Mouse (Mus musculus) thymus, adult 2 months (tissue): Measurements from ENCODE around the gene Klf4. TPM values are rescaled to one million over a fixed set of nuclear protein-coding genes. Genes with fewer than 3 reads are reported as not detected.

Experiments used
- DNase-seq: peaks from one replicate; pipeline ENCODE4 v3.0.0; 2021
- H3K27ac ChIP-seq: fragments of 200-500 bp; 2 replicates; pipeline ENCODE4 v1.5.1; 2012; ENCODE audit warnings: low read length, control low read depth; ENCODE audit not compliant: control insufficient read depth, insufficient read depth
- H3K27me3 ChIP-seq: fragments of 200-500 bp; 2 replicates; pipeline ENCODE4 v1.6.1; 2012; ENCODE audit warnings: mild to moderate bottlenecking, low read length, moderate library complexity, mixed read lengths; ENCODE audit not compliant: control insufficient read depth, insufficient read depth
- H3K36me3 ChIP-seq: fragments of 200-500 bp; 2 replicates; pipeline ENCODE4 v1.6.1; 2012; ENCODE audit warnings: mild to moderate bottlenecking, low read length, moderate library complexity; ENCODE audit not compliant: control insufficient read depth, insufficient read depth
- H3K4me1 ChIP-seq: fragments of 200-500 bp; replicated peaks from 2 replicates; pipeline ENCODE4 v1.6.1; 2012; ENCODE audit warnings: low read length; ENCODE audit not compliant: control insufficient read depth, insufficient read depth
- H3K4me3 ChIP-seq: fragments of 200-500 bp; 2 replicates; pipeline ENCODE4 v1.5.1; 2012; ENCODE audit warnings: mild to moderate bottlenecking, low read length, control low read depth, moderate library complexity; ENCODE audit not compliant: control insufficient read depth, insufficient read depth
- CTCF ChIP-seq: fragments of 200-500 bp; IDR thresholded peaks from 2 replicates; pipeline ENCODE4 v1.5.1; 2012; ENCODE audit warnings: mild to moderate bottlenecking, control low read depth, low read length, moderate library complexity, borderline replicate concordance; ENCODE audit not compliant: control insufficient read depth, poor library complexity, insufficient read depth; ENCODE audit errors: extremely low read depth
- POLR2A ChIP-seq: fragments of 200-500 bp; IDR thresholded peaks from 2 replicates; pipeline ENCODE4 v1.6.1; 2012; ENCODE audit warnings: mild to moderate bottlenecking, low read length, control low read depth, moderate library complexity; ENCODE audit not compliant: control insufficient read depth, poor library complexity, insufficient read depth; ENCODE audit errors: extremely low read depth
- WGBS: fragments of 180-500 bp; shearing (Covaris S2); methylation state at CpG from one replicate; pipeline ENCODE4 v1.1.7; 2018; 5-methylcytosine and 5-hydroxymethylcytosine counted together
- polyA plus RNA-seq: library from polyadenylated mRNA; depleted of rRNA; stranded (reverse); fragments of >200 nt; gene quantifications from 2 replicates; pipeline ENCODE4 v1.2.3, GENCODE M21; 2012; rRNA removed

Klf4 gene
- polyA plus RNA-seq, 1 experiment, result 10.1 TPM

DNA sequence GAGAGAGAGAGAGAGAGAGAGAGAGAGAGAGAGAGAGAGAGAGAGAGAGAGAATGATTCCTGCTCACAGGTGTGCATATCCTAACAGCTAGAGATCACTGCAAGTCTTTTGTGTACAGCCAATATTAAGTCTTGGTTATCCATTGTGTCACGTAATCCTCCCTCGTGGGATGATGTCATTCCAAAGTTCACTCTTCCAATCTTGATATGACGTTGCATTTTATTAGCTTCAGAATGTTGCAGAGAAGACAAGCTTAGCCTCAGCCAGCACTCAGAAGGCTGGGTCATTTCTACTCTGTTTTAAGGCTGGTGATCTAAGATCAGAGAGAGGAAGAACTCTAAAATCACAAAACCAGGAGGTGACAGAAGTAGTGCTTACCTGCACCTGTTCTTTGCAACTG, 39.0 kb downstream of the Klf4 start:
- no peaks in the 10 kb centered on the region for H3K27me3 ChIP-seq

DNA sequence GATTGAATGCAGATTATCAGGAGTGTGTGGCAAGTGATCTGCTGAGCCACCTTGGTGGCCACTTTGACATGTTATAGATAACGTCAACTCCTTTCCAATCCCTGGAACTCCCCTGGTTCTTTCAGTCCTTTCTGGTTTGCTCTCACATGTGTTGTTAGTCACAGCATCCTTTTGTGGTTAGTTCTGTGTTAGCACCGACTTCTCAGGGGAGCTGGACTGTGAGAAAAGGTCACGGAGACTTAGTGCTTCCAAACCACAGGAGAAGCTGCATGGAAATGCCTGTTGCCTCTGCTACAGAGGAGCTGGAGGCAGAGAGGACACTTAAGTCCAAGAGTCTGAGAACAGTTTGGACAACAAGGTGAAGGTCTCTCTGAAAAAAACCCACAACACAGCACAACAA, 42.9 kb downstream of the Klf4 start:
- H3K4me3 ChIP-seq, result no peak overlapping the region
- H3K4me1 ChIP-seq, result peaks cover 4% of the 10 kb centered on the region; the same call in 1 of the 2 replicates
- no peaks in the 10 kb centered on the region for H3K36me3 ChIP-seq
- H3K27ac ChIP-seq, result no peak overlapping the region
- TF ChIP-seq CTCF, result no peak
- TF ChIP-seq POLR2A, result no peak
- no peak for DNase-seq
- WGBS, result 11% methylated on average over 3 of the region's 3 CpGs
- no peaks in the 10 kb centered on the region for H3K27me3 ChIP-seq

More for the DNA sequence above, 39.0 kb downstream of the Klf4 start:
- no peak for TF ChIP-seq POLR2A
- no peak for TF ChIP-seq CTCF
- no peaks in the 10 kb centered on the region for H3K36me3 ChIP-seq
- 84% methylated on average over 3 of the region's 3 CpGs for WGBS
- DNase-seq, result no peak
- H3K27ac ChIP-seq, result no peak overlapping the region
- H3K4me1 ChIP-seq, result peaks cover 4% of the 10 kb centered on the region; the same call in 1 of the 2 replicates
- no peak overlapping the region for H3K4me3 ChIP-seq

DNA sequence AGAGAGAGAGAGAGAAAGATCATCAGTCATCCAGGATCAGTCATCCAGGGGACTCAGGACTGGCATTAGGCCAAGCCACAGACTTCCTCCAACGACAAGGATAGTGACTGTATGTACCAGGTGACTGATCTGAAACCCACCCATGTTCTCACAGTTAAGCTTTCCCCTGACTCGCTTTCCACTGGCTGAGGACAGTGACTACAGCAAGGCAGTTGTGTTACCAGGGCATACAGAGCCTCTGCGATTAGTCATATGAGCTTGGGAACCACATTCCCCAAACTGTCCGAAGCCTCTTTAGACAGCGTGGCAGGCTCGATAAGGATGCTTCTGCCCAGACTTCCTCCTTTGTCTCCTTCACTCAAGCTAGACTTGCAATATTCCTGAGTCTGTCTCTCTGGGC, 43.7 kb downstream of the Klf4 start:
- Histone ChIP-seq H3K4me1 (peaks cover 4% of the 10 kb centered on the region; the same call in 1 of the 2 replicates), H3K4me3 (no peak overlapping the region), H3K27me3 (no peaks in the 10 kb centered on the region), H3K27ac (no peak overlapping the region), H3K36me3 (no peaks in the 10 kb centered on the region)
- WGBS, result 6% methylated on average over 6 of the region's 6 CpGs
- no peak for DNase-seq
- TF ChIP-seq CTCF (no peak), POLR2A (no peak)

DNA sequence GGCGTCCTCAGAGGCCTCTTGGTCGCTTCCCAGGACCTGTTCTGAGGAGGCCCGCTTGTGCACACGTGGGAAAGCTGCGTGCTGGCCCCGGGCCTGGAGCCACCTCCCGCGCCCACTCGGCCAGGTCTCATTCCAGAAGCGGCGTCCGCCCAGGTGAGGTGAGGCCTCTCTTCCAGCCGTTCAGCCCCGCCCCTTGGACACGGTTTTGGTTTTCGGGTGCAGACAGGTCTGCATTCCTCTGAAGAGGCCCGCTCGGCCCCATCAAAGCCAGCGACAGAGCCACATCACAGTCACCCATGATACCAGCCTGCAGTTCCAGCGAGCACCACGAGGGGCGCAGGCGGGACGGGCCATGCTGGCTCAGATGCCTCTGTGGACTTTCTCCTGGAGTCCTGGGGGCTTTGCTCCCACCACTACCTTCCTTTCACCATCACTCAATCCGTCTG, 51.9 kb downstream of the Klf4 start:
- Histone ChIP-seq H3K4me3 (no peak overlapping the region), H3K27me3 (no peaks in the 10 kb centered on the region), H3K36me3 (no peaks in the 10 kb centered on the region), H3K4me1 (no peaks in the 10 kb centered on the region), H3K27ac (no peak overlapping the region)
- TF ChIP-seq POLR2A, result no peak
- peak; percentile 90 for TF ChIP-seq CTCF
- 56% methylated on average over 25 of the region's 25 CpGs for WGBS
- peak; percentile 77 for DNase-seq

DNA sequence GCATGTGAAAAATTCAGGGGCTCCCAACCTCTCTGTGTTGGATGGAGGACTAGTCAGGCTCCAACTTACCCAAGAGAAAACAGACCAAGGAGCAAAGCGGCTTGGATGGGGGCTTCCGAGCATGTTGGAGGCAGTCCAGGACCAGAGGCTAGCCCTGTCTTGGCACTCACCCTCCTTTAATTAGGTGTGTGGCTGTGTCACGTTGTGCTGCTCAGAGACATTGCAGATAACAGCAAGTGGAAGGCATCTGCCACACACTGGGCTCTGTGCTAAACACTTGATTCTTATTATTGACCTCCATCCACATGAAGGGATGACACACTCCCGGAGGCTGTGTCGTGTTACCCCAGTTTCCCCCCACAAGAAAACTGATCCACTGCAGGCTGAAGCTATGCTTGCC, 53.9 kb downstream of the Klf4 start:
- no peak for TF ChIP-seq POLR2A
- no peak for TF ChIP-seq CTCF

DNA sequence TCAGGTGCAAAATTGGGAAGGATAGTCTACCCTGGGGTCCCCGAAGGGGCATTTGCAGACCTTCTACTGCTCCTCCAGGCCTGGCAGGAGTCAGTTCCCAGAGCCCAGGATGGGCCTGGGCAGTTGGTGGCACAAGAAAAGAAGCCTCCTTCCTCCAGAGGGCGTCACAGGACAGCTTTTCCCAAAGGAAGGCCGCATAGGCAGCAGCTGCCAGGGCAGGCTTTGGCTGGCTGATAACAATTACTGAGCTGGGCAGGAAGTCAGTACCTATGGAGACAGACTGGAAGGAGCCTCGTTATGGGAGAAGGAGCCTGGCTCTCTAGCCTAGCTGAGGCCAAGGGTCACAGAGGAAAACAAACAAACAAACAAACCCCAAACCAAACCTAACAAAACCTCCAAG, 54.3 kb downstream of the Klf4 start:
- DNase-seq, result peak; percentile 6
- no peaks in the 10 kb centered on the region for H3K36me3 ChIP-seq
- H3K27ac ChIP-seq, result no peak overlapping the region
- 69% methylated on average over 4 of the region's 4 CpGs for WGBS
- H3K4me1 ChIP-seq, result no peaks in the 10 kb centered on the region
- TF ChIP-seq CTCF (no peak), POLR2A (no peak)
- no peak overlapping the region for H3K4me3 ChIP-seq
- H3K27me3 ChIP-seq, result no peaks in the 10 kb centered on the region

More for the DNA sequence above, 53.9 kb downstream of the Klf4 start:
- Histone ChIP-seq H3K4me1 (no peaks in the 10 kb centered on the region), H3K36me3 (no peaks in the 10 kb centered on the region), H3K27me3 (no peaks in the 10 kb centered on the region), H3K4me3 (no peak overlapping the region), H3K27ac (no peak overlapping the region)
- DNase-seq, result no peak
- 92% methylated on average over 5 of the region's 5 CpGs for WGBS

DNA sequence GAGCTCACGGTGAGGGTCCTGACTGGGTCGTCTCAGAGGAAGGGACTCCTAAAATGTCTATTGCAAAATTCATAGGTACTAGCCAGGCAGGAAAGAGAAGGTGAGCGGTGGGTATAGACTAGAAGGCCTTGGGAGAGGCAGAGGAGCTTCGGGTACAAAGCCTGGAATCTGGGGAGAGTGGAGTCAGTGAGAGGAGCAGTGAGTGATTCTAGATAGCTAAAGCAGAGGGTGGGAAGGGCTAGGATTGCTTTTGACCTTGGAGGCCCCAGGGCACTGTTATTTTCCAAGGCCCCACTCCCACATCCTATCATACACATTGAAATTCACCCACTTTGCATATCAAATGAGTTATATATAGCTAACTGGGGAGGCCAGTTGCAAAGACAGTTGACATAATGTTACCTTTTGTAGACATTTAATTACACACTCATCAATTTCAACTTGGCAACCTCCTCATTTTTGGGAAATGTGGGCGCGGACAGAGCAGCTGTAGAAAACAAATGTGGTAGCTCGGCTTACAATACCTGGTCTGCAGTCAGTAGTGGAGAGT, 55.0 kb downstream of the Klf4 start:
- no peak for DNase-seq
- H3K27me3 ChIP-seq, result no peaks in the 10 kb centered on the region
- no peak overlapping the region for H3K4me3 ChIP-seq
- no peaks in the 10 kb centered on the region for H3K4me1 ChIP-seq
- H3K36me3 ChIP-seq, result no peaks in the 10 kb centered on the region
- WGBS, result 95% methylated on average over 7 of the region's 7 CpGs
- TF ChIP-seq POLR2A (no peak), CTCF (no peak)
- no peak overlapping the region for H3K27ac ChIP-seq

Other genes with a start within 250 kb of the Klf4 start
- 274 and 366 TPM in 2 replicates for gene Rad23b, start 182.4 kb downstream of the Klf4 start, polyA plus RNA-seq